Mouse (Mus musculus): ENCODE data around the gene Lix1l.
"Not testable (repeated sequence)": the region's sequence is repeated elsewhere in the genome, so short reads cannot be mapped to it uniquely, and the experiment has no call there.

The Lix1l gene

DNA sequence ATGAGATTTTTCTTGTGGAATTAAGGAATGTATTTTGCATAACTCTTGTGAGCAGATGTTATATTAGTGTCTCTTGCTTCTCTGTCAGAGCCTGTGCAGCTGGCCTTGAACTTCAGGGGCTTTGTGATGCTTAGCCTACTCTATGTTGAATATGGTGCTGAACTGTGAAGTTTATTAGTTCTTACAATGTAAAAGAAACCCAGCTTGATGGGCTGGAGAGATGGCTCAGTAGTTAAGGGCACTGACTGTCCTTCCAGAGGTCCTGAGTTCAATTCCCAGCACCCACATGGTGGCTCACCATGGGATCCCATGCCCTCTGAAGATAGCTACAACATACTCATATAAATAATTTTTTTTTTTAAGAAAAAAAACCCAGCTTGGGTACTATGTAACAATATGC is 31.1 kb downstream of the Lix1l start:
- no peak for DNase-seq (ENCODE audit: low spot score)

GRCm38 (mm10) chr3:96634015-96634414 is 33.1 kb downstream of the Lix1l start:
- no peak for DNase-seq (ENCODE audit: low spot score)

- peak; percentile 71 for DNase-seq (ENCODE audit: low spot score)
Observed at GRCm38 (mm10) chr3:96634928-96635879, 34.3 kb downstream of the Lix1l start, which contains the start of the genes Pex11b and Gm42957. Gene Pex11b (plus strand): TSS chr3:96635376. Gene Gm42957 (plus strand): TSS chr3:96635474.

GRCm38 (mm10) chr3:96635906-96636305 is 35.0 kb downstream of the Lix1l start:
- no peak for DNase-seq (ENCODE audit: low spot score)

DNA sequence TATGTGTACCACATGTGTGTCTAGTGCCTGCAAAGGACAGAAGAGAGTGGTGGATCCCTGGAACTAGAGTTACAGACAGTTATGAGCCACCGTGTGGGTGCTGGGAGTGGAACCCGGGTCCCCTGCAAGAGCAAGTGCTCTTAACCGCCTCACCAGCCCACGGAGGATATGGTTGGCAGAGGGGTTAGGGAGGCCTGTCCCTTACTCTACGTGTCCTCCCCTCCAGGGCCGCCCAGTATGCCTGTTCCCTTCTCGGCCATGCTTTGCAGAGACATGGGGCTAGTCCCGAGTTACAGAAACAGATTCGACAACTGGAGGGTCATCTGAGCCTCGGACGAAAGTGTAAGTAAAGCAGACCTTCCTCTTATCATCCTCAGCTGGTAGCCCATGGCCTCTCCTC is 35.5 kb downstream of the Lix1l start:
- no peak for DNase-seq (ENCODE audit: low spot score)

GRCm38 (mm10) chr3:96639219-96639618 is 38.3 kb downstream of the Lix1l start:
- peak; percentile 21 for DNase-seq (ENCODE audit: low spot score)

DNA sequence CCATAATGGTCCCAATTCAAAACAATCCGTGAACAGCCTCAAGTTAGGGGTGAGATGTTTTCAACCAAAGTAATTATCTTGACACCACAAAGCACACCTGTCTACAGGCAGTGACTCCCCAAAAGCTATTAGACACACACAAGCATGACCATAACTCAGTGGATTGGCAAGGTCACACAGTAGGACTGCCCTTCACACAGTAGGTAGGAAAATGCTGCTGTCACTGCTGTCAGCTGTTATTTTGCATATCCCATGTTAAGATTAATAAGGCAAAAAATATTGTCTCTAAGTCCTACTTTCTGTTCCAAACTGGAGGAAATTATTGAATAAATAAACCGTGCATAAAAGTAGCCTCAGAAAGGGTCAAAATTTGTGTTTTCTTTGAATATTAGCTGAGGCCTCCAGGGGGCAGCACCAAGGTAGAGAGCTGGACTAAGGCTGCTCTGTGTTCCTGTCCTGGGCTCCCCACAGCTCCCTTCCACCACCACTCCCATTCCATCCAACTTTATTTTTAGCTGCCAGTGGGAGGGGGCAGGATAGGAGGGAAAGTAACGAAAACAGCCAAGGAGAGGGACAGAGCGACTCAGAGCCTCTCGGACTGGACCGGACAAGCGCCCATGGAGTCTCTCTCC is 44.2 kb downstream of the Lix1l start, which contains the start of gene Itga10:
Gene Itga10 (plus strand): TSS at position 567 of the 632 bp plus-strand sequence.
- DNase-seq (ENCODE audit: low spot score), result no peak

DNA sequence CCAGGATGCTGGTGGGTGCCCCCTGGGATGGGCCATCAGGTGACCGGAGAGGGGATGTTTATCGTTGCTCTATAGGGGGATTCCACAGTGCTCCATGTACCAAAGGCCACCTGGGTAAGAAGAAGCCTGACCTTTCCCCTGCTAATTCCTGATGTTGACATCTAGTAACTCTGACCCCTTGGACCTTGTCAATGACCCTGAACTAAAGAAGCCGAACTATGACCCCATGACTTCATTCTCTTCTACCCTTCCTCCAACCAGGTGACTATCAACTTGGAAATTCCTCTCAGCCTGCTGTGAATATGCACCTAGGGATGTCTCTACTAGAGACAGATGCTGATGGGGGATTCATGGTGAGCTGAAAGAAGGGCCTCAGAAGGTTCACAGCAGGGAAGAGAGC is 46.4 kb downstream of the Lix1l start:
- DNase-seq (ENCODE audit: low spot score), result no peak

- DNase-seq (ENCODE audit: low spot score), result no peak
Observed at GRCm38 (mm10) chr3:96660901-96661300, 60.0 kb downstream of the Lix1l start.

DNA sequence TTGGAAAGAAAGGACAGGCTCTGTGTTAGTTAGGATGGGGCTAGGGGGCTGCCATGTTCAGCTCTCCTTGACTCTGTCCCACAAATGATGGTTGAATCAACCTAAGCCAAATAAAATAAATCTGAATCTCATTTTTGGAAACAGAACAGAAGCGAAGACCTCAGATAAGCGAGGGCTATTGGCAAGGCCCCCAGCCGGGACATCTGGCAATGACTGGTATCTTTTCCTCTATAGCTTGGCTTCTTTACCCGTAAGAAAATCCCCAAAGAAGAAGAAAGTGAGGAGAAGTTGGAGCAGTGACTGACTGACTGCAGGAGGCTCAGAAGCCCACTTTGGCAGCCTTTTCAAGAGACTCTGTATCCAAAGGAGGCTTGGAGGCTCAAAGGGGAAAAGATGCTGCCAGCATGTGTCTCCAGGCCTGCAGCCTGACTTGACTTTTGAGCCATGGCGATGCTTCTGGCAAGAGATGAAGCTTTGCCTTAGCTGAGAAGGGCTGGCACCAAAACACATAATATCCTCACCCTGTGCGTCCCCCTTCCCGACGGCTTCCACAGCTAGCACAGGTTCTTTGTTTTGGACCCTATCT is 61.9 kb downstream of the Lix1l start:
- no peak for DNase-seq (ENCODE audit: low spot score)

GRCm38 (mm10) chr3:96663432-96664239 is 62.7 kb downstream of the Lix1l start:
- peak; percentile 67 for DNase-seq (ENCODE audit: low spot score)

DNA sequence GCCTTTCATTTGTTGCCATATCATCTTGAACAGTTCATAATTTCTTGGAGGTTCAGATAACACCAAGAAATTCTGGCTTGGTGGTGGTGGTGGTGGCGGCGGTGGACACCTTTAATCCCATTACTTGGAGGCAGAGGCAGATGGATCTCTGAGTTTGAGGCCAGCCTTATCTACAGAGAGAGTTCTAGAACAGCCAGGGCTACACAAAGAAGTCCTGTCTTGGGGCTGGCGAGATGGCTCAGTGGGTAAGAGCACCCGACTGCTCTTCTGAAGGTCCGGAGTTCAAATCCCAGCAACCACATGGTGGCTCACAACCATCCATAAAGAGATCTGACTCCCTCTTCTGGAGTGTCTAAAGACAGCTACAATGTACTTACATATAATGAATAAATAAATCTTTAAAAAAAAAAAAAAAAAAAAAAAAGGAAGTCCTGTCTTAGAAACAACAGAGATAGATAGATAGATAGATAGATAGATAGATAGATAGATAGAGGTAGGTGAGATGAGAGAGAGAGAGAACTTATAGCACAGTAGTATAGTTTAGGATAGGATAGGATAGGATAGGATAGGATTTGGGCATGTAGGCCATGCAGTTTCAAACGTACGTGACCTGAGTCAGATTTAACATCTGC is 64.9 kb downstream of the Lix1l start:
- DNase-seq (ENCODE audit: low spot score), result not testable (repeated sequence)

- DNase-seq (ENCODE audit: low spot score), result no peak
Observed at GRCm38 (mm10) chr3:96666916-96667315, 66.0 kb downstream of the Lix1l start.

DNA sequence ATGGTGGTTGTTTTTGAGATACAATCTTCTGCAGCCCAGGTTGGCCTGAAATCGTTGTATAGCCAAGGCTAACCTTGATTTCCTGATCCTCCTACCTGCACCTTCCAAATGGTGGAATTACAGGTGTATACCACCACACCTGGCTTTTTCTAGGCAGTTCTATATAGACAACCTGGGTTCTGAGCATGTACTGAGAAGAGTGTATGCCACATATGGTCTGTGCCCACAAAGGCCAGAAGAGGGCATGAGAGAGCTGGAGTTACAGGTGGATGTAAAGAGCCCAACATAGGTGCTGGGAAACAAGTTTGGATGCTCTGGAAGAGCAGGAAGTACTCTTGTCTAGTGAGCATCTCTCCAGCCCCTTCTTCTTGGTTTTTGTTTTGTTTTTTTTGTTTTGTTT is 66.4 kb downstream of the Lix1l start:
- no peak for DNase-seq (ENCODE audit: low spot score)

DNA sequence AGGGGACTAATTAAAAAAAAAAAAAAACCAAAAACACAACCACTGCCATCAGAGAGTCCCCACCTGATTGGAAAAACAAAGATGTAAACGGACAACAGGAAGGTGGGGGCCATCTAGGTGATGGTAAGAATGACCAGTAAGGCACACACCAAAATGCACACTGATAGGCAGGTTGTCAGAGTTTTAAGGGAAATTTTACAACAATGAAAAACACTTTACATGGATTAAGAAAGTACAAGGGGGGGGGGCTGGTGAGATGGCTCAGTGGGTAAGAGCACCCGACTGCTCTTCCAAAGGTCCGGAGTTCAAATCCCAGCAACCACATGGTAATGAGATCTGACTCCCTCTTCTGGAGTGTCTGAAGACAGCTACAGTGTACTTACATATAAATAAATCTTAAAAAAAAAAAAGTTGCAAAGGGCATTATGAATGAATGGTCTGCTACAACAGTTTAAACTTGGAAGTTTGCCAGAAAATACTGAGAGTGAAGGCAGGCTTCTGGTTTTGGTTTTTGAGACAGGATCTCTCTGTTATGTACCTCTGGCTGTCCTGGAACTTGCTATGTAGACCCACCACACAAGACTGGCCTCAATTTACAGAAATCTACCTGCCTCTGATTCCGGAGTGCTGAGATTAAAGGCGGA is 67.6 kb downstream of the Lix1l start:
- DNase-seq (ENCODE audit: low spot score), result no peak

DNA sequence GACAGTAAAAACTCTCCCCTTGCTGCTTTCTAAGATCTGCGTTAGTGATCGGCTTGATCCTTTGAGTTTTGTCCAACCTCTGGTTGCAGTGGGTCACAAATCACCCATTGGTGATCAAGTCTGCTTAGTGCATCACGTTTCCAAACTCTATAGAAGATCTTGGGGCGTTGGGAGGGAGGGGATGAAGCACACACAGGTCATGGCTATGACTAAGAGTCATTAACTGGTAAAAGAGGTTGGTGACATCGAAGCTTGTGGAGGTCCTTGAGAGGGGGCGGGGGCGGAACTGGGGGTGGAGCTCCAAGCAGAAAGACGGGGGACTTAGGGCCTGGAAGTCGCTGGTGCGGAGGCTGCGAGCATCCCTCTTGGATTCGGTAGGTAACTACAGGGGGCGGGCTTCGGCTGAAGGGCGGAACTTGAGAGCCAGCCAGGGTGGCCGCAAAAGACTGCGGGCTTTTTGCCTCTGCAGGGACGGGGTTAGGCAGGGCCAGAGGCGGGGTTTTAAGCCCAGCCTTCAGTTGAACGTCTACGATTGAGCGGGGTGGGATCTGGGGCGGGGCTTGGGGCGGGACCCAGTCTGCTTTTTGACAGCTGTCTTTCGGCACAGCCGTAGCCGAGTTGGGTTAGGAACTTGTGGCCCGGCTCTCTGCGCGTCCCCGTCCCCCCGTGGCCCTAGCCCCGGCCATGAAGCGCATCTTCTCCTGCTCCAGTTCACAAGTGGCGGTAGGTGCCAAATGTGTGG is 68.9 kb downstream of the Lix1l start, which contains the start of gene Ankrd35:
Gene Ankrd35 (plus strand): TSS at position 405 of the 742 bp plus-strand sequence.
- DNase-seq (ENCODE audit: low spot score), result peak; percentile 47

GRCm38 (mm10) chr3:96671519-96671918 is 70.6 kb downstream of the Lix1l start:
- DNase-seq (ENCODE audit: low spot score), result no peak

- DNase-seq (ENCODE audit: low spot score), result no peak
Observed at GRCm38 (mm10) chr3:96673514-96673913, 72.6 kb downstream of the Lix1l start.

DNA sequence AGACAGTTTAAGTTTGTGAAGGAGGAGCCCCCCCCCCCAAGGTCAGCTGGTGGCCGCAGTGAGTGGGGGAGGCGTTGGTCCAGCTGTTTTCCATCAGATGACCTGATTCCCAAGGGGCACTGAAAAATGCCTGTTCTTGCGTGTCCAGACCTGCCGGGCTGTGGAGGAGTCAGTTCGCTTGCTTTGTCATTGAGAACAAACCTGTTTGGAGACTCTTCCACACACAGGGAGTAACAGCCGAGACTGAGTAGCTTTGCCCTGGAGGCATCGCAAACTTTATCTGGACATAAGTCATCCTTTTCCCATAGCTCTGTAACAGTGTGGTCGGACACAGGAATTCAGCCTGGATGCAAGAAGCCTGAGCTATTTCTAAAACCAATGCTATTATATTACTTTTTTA is 73.5 kb downstream of the Lix1l start:
- DNase-seq (ENCODE audit: low spot score), result no peak

DNA sequence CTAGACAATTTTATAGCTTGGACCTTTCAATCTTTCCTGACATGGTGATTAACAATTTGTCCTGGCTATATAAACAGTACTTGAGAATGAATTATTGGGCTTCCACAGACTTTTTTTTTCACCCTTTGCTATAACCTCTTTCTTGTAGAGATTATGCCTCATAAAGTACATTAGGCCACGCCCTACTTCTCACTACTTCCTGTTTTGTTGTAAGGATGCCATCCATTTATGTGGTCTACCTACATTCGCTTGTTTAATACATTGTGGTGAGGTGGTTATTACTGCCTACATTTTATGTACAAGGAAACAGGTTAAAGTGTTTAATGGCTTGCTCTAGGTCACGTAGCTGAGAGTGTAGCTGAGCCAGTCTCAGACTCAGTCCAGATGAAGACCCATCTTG is 74.2 kb downstream of the Lix1l start:
- DNase-seq (ENCODE audit: low spot score), result no peak

All from left cerebral cortex, adult 11 months (tissue).